Comparison of ENCODE assay signal across 11 mouse cellular contexts in genomic region chr12:56697785-56698184, GRCm38 (mm10). TPM values are rescaled to one million over a fixed set of nuclear protein-coding genes. Genes with fewer than 3 reads are reported as not detected.
DNase-seq lines count a peak whose midpoint lies in the region; ATAC-seq and TF ChIP-seq lines count a peak whose summit lies in the region.
"Had no signal": no experiment of that assay in that cellular context is flagged by ENCODE, and none has a peak within 500 bp of the region (broad histone marks: within the 10 kb centered on the region; RNA-seq: fewer than 3 reads in every experiment).

No protein-coding gene starts in this region.

- WGBS in forebrain, embryonic 10.5 days = 2% methylated on average over 12 of the region's 12 CpGs
- WGBS in forebrain, embryonic 11.5 days = 2% methylated on average over 12 of the region's 12 CpGs
- WGBS in embryonic facial prominence, embryonic 10.5 days = under 1% methylated on average over 12 of the region's 12 CpGs

- no peak for TF ChIP-seq POLR2A in myocyte (IDR thresholded peaks at IDR 0.05; ENCODE audit: insufficient read length, low read depth)

- no peaks in the 10 kb centered on the region for H3K79me2 ChIP-seq in myocyte (ENCODE audit: control insufficient read depth, insufficient read depth)

- H3K27me3 ChIP-seq in forebrain, embryonic 10.5 days (ENCODE audit: poor library complexity, severe bottlenecking) = peaks cover 100% of the 10 kb centered on the region
- peaks cover 89% of the 10 kb centered on the region for H3K27me3 ChIP-seq in forebrain, embryonic 11.5 days (ENCODE audit: control insufficient read depth, insufficient read depth, low read length)
- peaks cover 100% of the 10 kb centered on the region for H3K27me3 ChIP-seq in embryonic facial prominence, embryonic 10.5 days (replicated peaks; ENCODE audit: low read depth, poor library complexity, severe bottlenecking)
- peaks cover 37% of the 10 kb centered on the region for H3K27me3 ChIP-seq in myocyte (ENCODE audit: control insufficient read depth, insufficient read depth, insufficient read length)

- DNase-seq in forebrain, embryonic 10.5 days (ENCODE audit: extremely low spot score, low spot score) = no peak
- no peak for DNase-seq in forebrain, embryonic 11.5 days (ENCODE audit: low spot score)
- DNase-seq in kidney, adult 18-20 months = peak; percentile 6
- no peak for DNase-seq in kidney, postnatal 25 days
- DNase-seq in embryonic facial prominence, embryonic 10.5 days (ENCODE audit: low spot score) = peak; percentile 55
- DNase-seq in testis, postnatal 10 days (ENCODE audit: low spot score) = no peak
- DNase-seq in ovary, adult 18-20 months (ENCODE audit: low spot score) = no peak
- DNase-seq: adrenal gland, adult 2 months; kidney, adult 9 months had no signal

- peaks cover 50% of the 10 kb centered on the region for H3K4me1 ChIP-seq in forebrain, embryonic 10.5 days
- peaks cover 7% of the 10 kb centered on the region for H3K4me1 ChIP-seq in forebrain, embryonic 11.5 days (replicated peaks; ENCODE audit: control insufficient read depth, insufficient read depth, low read length)
- H3K4me1 ChIP-seq in embryonic facial prominence, embryonic 10.5 days = peaks cover 52% of the 10 kb centered on the region

- no peak overlapping the region for H3K9ac ChIP-seq in forebrain, embryonic 11.5 days (ENCODE audit: low read length)

- no peak overlapping the region for H3K4me2 ChIP-seq in forebrain, embryonic 11.5 days (ENCODE audit: low read depth, low read length, severe bottlenecking)
- peak overlapping the region; percentile 18 for H3K4me2 ChIP-seq in myocyte (ENCODE audit: low read depth)

- no peak for ATAC-seq in forebrain, embryonic 11.5 days (replicated peaks; ENCODE audit: low FRiP score)

- peak overlapping the region; percentile 43 for H3K4me3 ChIP-seq in forebrain, embryonic 10.5 days
- H3K4me3 ChIP-seq in forebrain, embryonic 11.5 days (ENCODE audit: low read depth, low read length) = no peak overlapping the region
- H3K4me3 ChIP-seq in embryonic facial prominence, embryonic 10.5 days = peak overlapping the region; percentile 61
- H3K4me3 ChIP-seq in myocyte = no peak overlapping the region

- no peaks in the 10 kb centered on the region for H3K9me3 ChIP-seq in forebrain, embryonic 10.5 days
- H3K9me3 ChIP-seq in forebrain, embryonic 11.5 days (ENCODE audit: control insufficient read depth, low read length) = no peaks in the 10 kb centered on the region
- no peaks in the 10 kb centered on the region for H3K9me3 ChIP-seq in embryonic facial prominence, embryonic 10.5 days

- H3ac ChIP-seq in myocyte (ENCODE audit: control insufficient read depth, insufficient read length) = no peak overlapping the region

- H3K27ac ChIP-seq in forebrain, embryonic 10.5 days = no peak overlapping the region
- H3K27ac ChIP-seq in forebrain, embryonic 11.5 days (ENCODE audit: low read depth, low read length) = no peak overlapping the region
- peak overlapping the region; percentile 75 for H3K27ac ChIP-seq in embryonic facial prominence, embryonic 10.5 days (replicated peaks)

- no peaks in the 10 kb centered on the region for H3K36me3 ChIP-seq in forebrain, embryonic 10.5 days (replicated peaks)
- no peaks in the 10 kb centered on the region for H3K36me3 ChIP-seq in forebrain, embryonic 11.5 days (ENCODE audit: control insufficient read depth, insufficient read depth, low read length)
- H3K36me3 ChIP-seq in embryonic facial prominence, embryonic 10.5 days (replicated peaks) = no peaks in the 10 kb centered on the region
- H3K36me3 ChIP-seq in myocyte (ENCODE audit: control insufficient read depth, insufficient read depth) = no peaks in the 10 kb centered on the region

TF ChIP-seq in myocyte, 11 proteins besides CTCF, POLR2A, EP300 and RAD21:
- no peak for TF ChIP-seq MAX (IDR thresholded peaks at IDR 0.05; ENCODE audit: low read depth)
- TF ChIP-seq E2F4 (IDR thresholded peaks at IDR 0.05; ENCODE audit: insufficient read depth) = no peak
- TF ChIP-seq USF1 (IDR thresholded peaks at IDR 0.05; ENCODE audit: low read depth) = no peak
- no peak for TF ChIP-seq TCF3 (IDR thresholded peaks at IDR 0.05; ENCODE audit: insufficient read length, low read depth)
- TF ChIP-seq REST (IDR thresholded peaks at IDR 0.05; ENCODE audit: insufficient read depth, insufficient read length) = no peak
- TF ChIP-seq SRF (IDR thresholded peaks at IDR 0.05; ENCODE audit: control insufficient read depth, insufficient read length, low read depth) = no peak
- TF ChIP-seq MYOD1 (IDR thresholded peaks at IDR 0.05; ENCODE audit: control insufficient read depth in 1 of 3, insufficient read length in 2 of 3, low read depth in 2 of 3) = no peak
- no peak for TF ChIP-seq TCF12 (IDR thresholded peaks at IDR 0.05; ENCODE audit: insufficient read depth, poor library complexity, severe bottlenecking)
- no peak for TF ChIP-seq POLR2AphosphoS2 (IDR thresholded peaks at IDR 0.05; ENCODE audit: insufficient read length, low read depth)

RNA-seq across cellular contexts. Expression of gene Pax9, which starts 6.2 kb away (rescaled TPM):
- 1.3 and 1.4 TPM in 2 replicates for polyA plus RNA-seq in forebrain, embryonic 10.5 days (2016; fragmentation: Nextera tagmentation; extraction: Ambion mirVana)
- polyA plus RNA-seq in forebrain, embryonic 11.5 days (2014; fragmentation: Nextera tagmentation; extraction: Ambion mirVana) = 0.07 and 0.39 TPM in 2 replicates
- polyA plus RNA-seq in embryonic facial prominence, embryonic 10.5 days (2016; fragmentation: Nextera tagmentation; extraction: Ambion mirVana) = 6.3 and 9.9 TPM in 2 replicates
- 0.02 TPM for polyA plus RNA-seq in myocyte (2012; fragmentation: generic; extraction: Trizol)
- polyA plus RNA-seq: adrenal gland, adult 2 months; spleen, adult 2 months had no signal

Comparison
In these comparisons a context has a peak if more than half of its experiments do, and no peak if none do; other contexts are left out.
1. DNase-seq: peak in kidney, adult 18-20 months (single experiment) and embryonic facial prominence, embryonic 10.5 days (single experiment); none in forebrain, embryonic 10.5 days (single experiment), forebrain, embryonic 11.5 days (single experiment), kidney, postnatal 25 days (0 of 2), testis, postnatal 10 days (single experiment) and ovary, adult 18-20 months (single experiment).
2. H3K4me3 ChIP-seq: peak in forebrain, embryonic 10.5 days (single experiment) and embryonic facial prominence, embryonic 10.5 days (single experiment); none in forebrain, embryonic 11.5 days (single experiment) and myocyte (single experiment).